Mouse (Mus musculus) megakaryocyte, embryonic 14.5 days (primary cell): ENCODE results near the gene Ccdc124. TPM values are rescaled to one million over a fixed set of nuclear protein-coding genes. Genes with fewer than 3 reads are reported as not detected.

Source experiments
- H3K27me3 ChIP-seq: replicated peaks from 2 replicates; pipeline ENCODE3; 2012; ENCODE audit warnings: inconsistent platforms
- H3K36me3 ChIP-seq: replicated peaks from 2 replicates; pipeline ENCODE3; 2012; ENCODE audit warnings: low read length, inconsistent platforms, mixed read lengths
- H3K4me1 ChIP-seq: 2 replicates; pipeline ENCODE4 v1.6.1; 2012; ENCODE audit warnings: inconsistent platforms
- H3K4me3 ChIP-seq: replicated peaks from 2 replicates; pipeline ENCODE3; 2012; ENCODE audit warnings: moderate library complexity, mild to moderate bottlenecking, inconsistent platforms
- H3K9me3 ChIP-seq: 2 replicates; pipeline ENCODE4 v1.6.1; 2012; ENCODE audit warnings: inconsistent platforms
- FLI1 ChIP-seq: IDR thresholded peaks from 2 replicates; pipeline ENCODE4 v1.6.1; 2012; ENCODE audit warnings: low read length, inconsistent platforms, mixed read lengths
- GATA1 ChIP-seq: IDR thresholded peaks from 3 replicates; pipeline ENCODE4 v1.6.1; 2012; ENCODE audit warnings: mixed read lengths, low read length, inconsistent platforms, borderline replicate concordance
- polyA plus RNA-seq: library from polyadenylated mRNA; stranded (reverse); fragments of >175 nt; gene quantifications from 2 replicates; pipeline ENCODE4 v1.2.3, GENCODE M21; 2012; ENCODE audit warnings: low replicate concordance; ENCODE audit not compliant: insufficient read depth

The Ccdc124 gene
- polyA plus RNA-seq, 1 experiment = 282 TPM

- no peak overlapping the region for H3K4me3 ChIP-seq
- no peaks in the 10 kb centered on the region for H3K9me3 ChIP-seq
- H3K4me1 ChIP-seq = peaks cover 20% of the 10 kb centered on the region
- peaks cover 62% of the 10 kb centered on the region for H3K27me3 ChIP-seq
- TF ChIP-seq GATA1 = no peak
- TF ChIP-seq FLI1 = no peak
- no peaks in the 10 kb centered on the region for H3K36me3 ChIP-seq
Observed at GRCm38 (mm10) chr8:70846371-70847154, 27.2 kb downstream of the Ccdc124 start.

GRCm38 (mm10) chr8:70845108-70845507 lies 28.6 kb downstream of the Ccdc124 start:
- Histone ChIP-seq H3K4me1 (peaks cover 32% of the 10 kb centered on the region), H3K36me3 (no peaks in the 10 kb centered on the region), H3K9me3 (no peaks in the 10 kb centered on the region), H3K4me3 (no peak overlapping the region), H3K27me3 (peaks cover 47% of the 10 kb centered on the region)
- TF ChIP-seq FLI1 (no peak), GATA1 (no peak)

GRCm38 (mm10) chr8:70844523-70844922 lies 29.2 kb downstream of the Ccdc124 start:
- Histone ChIP-seq H3K27me3 (peaks cover 42% of the 10 kb centered on the region), H3K9me3 (no peaks in the 10 kb centered on the region), H3K4me1 (peaks cover 34% of the 10 kb centered on the region), H3K36me3 (no peaks in the 10 kb centered on the region), H3K4me3 (peak overlapping the region; percentile 11)
- no peak for TF ChIP-seq GATA1
- TF ChIP-seq FLI1 = no peak

GRCm38 (mm10) chr8:70843941-70844340 lies 29.8 kb downstream of the Ccdc124 start:
- Histone ChIP-seq H3K27me3 (peaks cover 36% of the 10 kb centered on the region), H3K4me1 (peaks cover 34% of the 10 kb centered on the region), H3K36me3 (no peaks in the 10 kb centered on the region), H3K9me3 (no peaks in the 10 kb centered on the region), H3K4me3 (no peak overlapping the region)
- TF ChIP-seq GATA1 (no peak), FLI1 (no peak)

GRCm38 (mm10) chr8:70843214-70843773 lies 30.4 kb downstream of the Ccdc124 start:
- H3K4me3 ChIP-seq = no peak overlapping the region
- H3K27me3 ChIP-seq = peaks cover 29% of the 10 kb centered on the region
- TF ChIP-seq FLI1 (no peak), GATA1 (no peak)
- H3K36me3 ChIP-seq = no peaks in the 10 kb centered on the region
- no peaks in the 10 kb centered on the region for H3K9me3 ChIP-seq
- H3K4me1 ChIP-seq = peaks cover 39% of the 10 kb centered on the region

GRCm38 (mm10) chr8:70842484-70842883 lies 31.3 kb downstream of the Ccdc124 start:
- peaks cover 21% of the 10 kb centered on the region for H3K27me3 ChIP-seq
- H3K4me1 ChIP-seq = peaks cover 40% of the 10 kb centered on the region
- H3K4me3 ChIP-seq = no peak overlapping the region
- no peaks in the 10 kb centered on the region for H3K9me3 ChIP-seq
- H3K36me3 ChIP-seq = peaks cover 2% of the 10 kb centered on the region
- TF ChIP-seq FLI1 = no peak
- no peak for TF ChIP-seq GATA1

- Histone ChIP-seq H3K4me3 (peak overlapping the region; percentile 50), H3K9me3 (no peaks in the 10 kb centered on the region), H3K36me3 (peaks cover 13% of the 10 kb centered on the region), H3K4me1 (peaks cover 48% of the 10 kb centered on the region), H3K27me3 (peaks cover 13% of the 10 kb centered on the region)
- TF ChIP-seq GATA1 (no peak), FLI1 (no peak)
Observed at GRCm38 (mm10) chr8:70841147-70842072, 32.3 kb downstream of the Ccdc124 start.

GRCm38 (mm10) chr8:70840590-70840989 lies 33.1 kb downstream of the Ccdc124 start:
- Histone ChIP-seq H3K36me3 (peaks cover 21% of the 10 kb centered on the region), H3K4me3 (no peak overlapping the region), H3K4me1 (peaks cover 53% of the 10 kb centered on the region), H3K9me3 (no peaks in the 10 kb centered on the region), H3K27me3 (peaks cover 8% of the 10 kb centered on the region)
- TF ChIP-seq FLI1 = no peak
- TF ChIP-seq GATA1 = no peak

GRCm38 (mm10) chr8:70839408-70840351 lies 34.1 kb downstream of the Ccdc124 start, which contains the start of gene Arrdc2:
Arrdc2 (minus strand) TSS chr8:70839720.
- Histone ChIP-seq H3K9me3 (no peaks in the 10 kb centered on the region), H3K27me3 (peaks cover 5% of the 10 kb centered on the region), H3K4me1 (peaks cover 61% of the 10 kb centered on the region), H3K36me3 (peaks cover 30% of the 10 kb centered on the region), H3K4me3 (peak within 1 kb of the TSS; percentile 93)
- TF ChIP-seq FLI1 = no peak; the same call in 1 of the 2 replicates
- no peak for TF ChIP-seq GATA1
